Mouse (Mus musculus) lung, embryonic 16.5 days (tissue): ENCODE results near the gene Pex13. TPM values are rescaled to one million over a fixed set of nuclear protein-coding genes. Genes with fewer than 3 reads are reported as not detected.

Source experiments
- ATAC-seq: fragments of 200-750 bp; cut with Nextera tagmentation; 2 replicates; pipeline ENCODE4 v1.8.0; 2017; ENCODE audit warnings: low read depth, mild to moderate bottlenecking, moderate library complexity
- H3K27ac ChIP-seq: fragments of 300-500 bp; sonication (generic); 2 replicates; pipeline ENCODE4 v1.5.1; 2014; ENCODE audit warnings: mild to moderate bottlenecking, control low read depth, low read length
- H3K27me3 ChIP-seq: fragments of 300-500 bp; sonication (generic); 2 replicates; pipeline ENCODE4 v1.6.1; 2014; ENCODE audit warnings: low read depth, low read length, mixed read lengths; ENCODE audit not compliant: control insufficient read depth, insufficient read depth
- H3K36me3 ChIP-seq: fragments of 300-500 bp; sonication (generic); 2 replicates; pipeline ENCODE4 v1.6.1; 2014; ENCODE audit warnings: low read length; ENCODE audit not compliant: control insufficient read depth, insufficient read depth
- H3K4me1 ChIP-seq: fragments of 300-500 bp; sonication (generic); replicated peaks from 2 replicates; pipeline ENCODE4 v1.6.1; 2014; ENCODE audit warnings: low read length, mixed read lengths; ENCODE audit not compliant: control insufficient read depth, insufficient read depth
- H3K4me2 ChIP-seq: fragments of 300-500 bp; sonication (generic); 2 replicates; pipeline ENCODE4 v1.6.1; 2014; ENCODE audit warnings: low read depth, low read length, control low read depth
- H3K4me3 ChIP-seq: fragments of 300-500 bp; sonication (generic); 2 replicates; pipeline ENCODE4 v1.5.1; 2014; ENCODE audit warnings: mild to moderate bottlenecking, low read length, control low read depth
- H3K9ac ChIP-seq: fragments of 300-500 bp; sonication (generic); 2 replicates; pipeline ENCODE4 v1.6.1; 2014; ENCODE audit warnings: low read length, control low read depth
- H3K9me3 ChIP-seq: fragments of 300-500 bp; sonication (generic); 2 replicates; pipeline ENCODE4 v1.6.1; 2016; ENCODE audit warnings: low read length; ENCODE audit not compliant: control insufficient read depth
- WGBS: fragments of 180-500 bp; shearing (Covaris S2); extraction: QIAGEN DNeasy Blood & Tissue Kit; methylation state at CpG from one replicate; pipeline ENCODE4 v1.1.7; 2014; 5-methylcytosine and 5-hydroxymethylcytosine counted together
- polyA plus RNA-seq: library from polyadenylated mRNA; unstranded; fragments of >200 nt; fragmentation: Nextera tagmentation; extraction: Ambion mirVana; gene quantifications from 2 replicates; pipeline ENCODE4 v1.2.1, GENCODE M21; 2015

The Pex13 gene
- polyA plus RNA-seq, 1 experiment from 2014 or later = 29.8 TPM

GRCm38 (mm10) chr11:23664232-23664631 lies 1.5 kb downstream of the Pex13 start:
- H3K4me2 ChIP-seq = no peak overlapping the region

GRCm38 (mm10) chr11:23657791-23658190 lies 8.0 kb downstream of the Pex13 start:
- no peak overlapping the region for H3K4me2 ChIP-seq
- no peaks in the 10 kb centered on the region for H3K9me3 ChIP-seq
- no peak overlapping the region for H3K4me3 ChIP-seq
- 76% methylated on average over 2 of the region's 2 CpGs for WGBS
- no peaks in the 10 kb centered on the region for H3K36me3 ChIP-seq
- no peaks in the 10 kb centered on the region; the same call in 1 of the 2 replicates for H3K4me1 ChIP-seq
- H3K27ac ChIP-seq = no peak overlapping the region
- no peaks in the 10 kb centered on the region for H3K27me3 ChIP-seq
- ATAC-seq = no peak
- no peak overlapping the region for H3K9ac ChIP-seq

More at GRCm38 (mm10) chr11:23664232-23664631, 1.5 kb downstream of the Pex13 start:
- Histone ChIP-seq H3K9ac (no peak overlapping the region), H3K4me3 (no peak overlapping the region), H3K27me3 (no peaks in the 10 kb centered on the region), H3K36me3 (no peaks in the 10 kb centered on the region), H3K4me1 (peaks cover 2% of the 10 kb centered on the region), H3K27ac (no peak overlapping the region), H3K9me3 (no peaks in the 10 kb centered on the region)
- no peak for ATAC-seq

- no peak overlapping the region for H3K9ac ChIP-seq
- no peak overlapping the region for H3K4me3 ChIP-seq
- H3K27ac ChIP-seq = no peak overlapping the region
- no peak for ATAC-seq
- no peaks in the 10 kb centered on the region for H3K9me3 ChIP-seq
- H3K4me2 ChIP-seq = no peak overlapping the region
- H3K36me3 ChIP-seq = peaks cover 9% of the 10 kb centered on the region; the same call in 1 of the 2 replicates
- 78% methylated on average over 3 of the region's 3 CpGs for WGBS
- no peaks in the 10 kb centered on the region for H3K4me1 ChIP-seq
- H3K27me3 ChIP-seq = no peaks in the 10 kb centered on the region
Observed at GRCm38 (mm10) chr11:23653666-23654065, 12.1 kb downstream of the Pex13 start.

GRCm38 (mm10) chr11:23647835-23648234 lies 17.9 kb downstream of the Pex13 start:
- no peak for ATAC-seq
- WGBS = 95% methylated on average over 3 of the region's 3 CpGs
- Histone ChIP-seq H3K4me3 (no peak overlapping the region), H3K27me3 (no peaks in the 10 kb centered on the region), H3K4me2 (no peak overlapping the region), H3K36me3 (peaks cover 9% of the 10 kb centered on the region; the same call in 1 of the 2 replicates), H3K9me3 (no peaks in the 10 kb centered on the region), H3K27ac (no peak overlapping the region), H3K4me1 (no peaks in the 10 kb centered on the region), H3K9ac (no peak overlapping the region)

DNA sequence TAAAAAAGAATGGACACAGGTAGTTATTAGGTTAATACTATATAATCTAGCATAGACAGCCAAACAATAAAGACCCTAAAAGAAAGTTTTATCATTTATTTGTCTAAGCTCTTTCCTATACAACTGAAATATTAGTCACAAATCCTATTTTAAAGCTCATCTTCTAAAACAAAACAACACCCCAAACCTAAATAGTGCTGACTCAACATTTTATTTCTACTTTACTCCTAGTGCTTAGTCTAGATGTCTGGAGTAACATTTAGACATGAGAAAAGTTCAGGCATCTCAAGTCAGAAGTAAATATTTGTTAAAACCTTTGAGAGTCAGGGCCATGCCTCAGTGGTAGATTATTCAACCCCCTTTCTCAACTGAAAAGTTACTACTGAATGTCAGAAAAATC lies 18.3 kb downstream of the Pex13 start:
- no peaks in the 10 kb centered on the region for H3K9me3 ChIP-seq
- H3K4me3 ChIP-seq = no peak overlapping the region
- peaks cover 9% of the 10 kb centered on the region; the same call in 1 of the 2 replicates for H3K36me3 ChIP-seq
- H3K9ac ChIP-seq = no peak overlapping the region
- ATAC-seq = no peak
- H3K4me1 ChIP-seq = no peaks in the 10 kb centered on the region
- H3K27me3 ChIP-seq = no peaks in the 10 kb centered on the region
- no peak overlapping the region for H3K27ac ChIP-seq
- H3K4me2 ChIP-seq = no peak overlapping the region

DNA sequence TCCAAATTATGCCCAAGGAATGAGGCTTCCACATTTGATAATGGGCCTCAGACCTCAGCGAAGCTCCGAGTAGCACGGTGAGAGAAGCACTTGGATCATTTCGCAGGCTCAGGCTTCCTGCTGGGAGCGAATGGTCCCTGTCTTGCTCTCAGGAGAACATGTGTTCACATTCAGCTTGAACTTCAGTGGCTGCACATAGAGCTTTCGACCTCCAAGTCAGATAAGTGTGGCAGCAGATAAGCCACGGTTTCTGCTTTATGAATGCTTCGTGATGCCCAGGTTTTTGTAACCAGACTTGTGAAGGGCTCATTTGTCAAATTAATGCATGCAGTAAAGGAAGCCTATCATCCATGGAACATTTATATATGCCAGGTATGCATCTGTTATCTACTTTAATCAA lies 31.2 kb downstream of the Pex13 start:
- no peaks in the 10 kb centered on the region for H3K36me3 ChIP-seq
- H3K27ac ChIP-seq = no peak overlapping the region
- WGBS = 62% methylated on average over 8 of the region's 8 CpGs
- H3K4me3 ChIP-seq = no peak overlapping the region
- H3K9me3 ChIP-seq = no peaks in the 10 kb centered on the region
- H3K27me3 ChIP-seq = no peaks in the 10 kb centered on the region
- H3K4me1 ChIP-seq = peaks cover 3% of the 10 kb centered on the region; the same call in 1 of the 2 replicates
- no peak overlapping the region for H3K9ac ChIP-seq
- no peak for ATAC-seq
- H3K4me2 ChIP-seq = no peak overlapping the region

- H3K36me3 ChIP-seq = no peaks in the 10 kb centered on the region
- peak overlapping the region; percentile 76 for H3K4me3 ChIP-seq
- H3K4me2 ChIP-seq = peak overlapping the region; percentile 89
- WGBS = 4% methylated on average over 7 of the region's 7 CpGs
- ATAC-seq = peak; percentile 20
- H3K27me3 ChIP-seq = no peaks in the 10 kb centered on the region
- peaks cover 3% of the 10 kb centered on the region; the same call in 1 of the 2 replicates for H3K4me1 ChIP-seq
- H3K9ac ChIP-seq = peak overlapping the region; percentile 21; the same call in 1 of the 2 replicates
- H3K9me3 ChIP-seq = no peaks in the 10 kb centered on the region
- peak overlapping the region; percentile 9 for H3K27ac ChIP-seq
Observed at GRCm38 (mm10) chr11:23633879-23634215, 31.9 kb downstream of the Pex13 start.

DNA sequence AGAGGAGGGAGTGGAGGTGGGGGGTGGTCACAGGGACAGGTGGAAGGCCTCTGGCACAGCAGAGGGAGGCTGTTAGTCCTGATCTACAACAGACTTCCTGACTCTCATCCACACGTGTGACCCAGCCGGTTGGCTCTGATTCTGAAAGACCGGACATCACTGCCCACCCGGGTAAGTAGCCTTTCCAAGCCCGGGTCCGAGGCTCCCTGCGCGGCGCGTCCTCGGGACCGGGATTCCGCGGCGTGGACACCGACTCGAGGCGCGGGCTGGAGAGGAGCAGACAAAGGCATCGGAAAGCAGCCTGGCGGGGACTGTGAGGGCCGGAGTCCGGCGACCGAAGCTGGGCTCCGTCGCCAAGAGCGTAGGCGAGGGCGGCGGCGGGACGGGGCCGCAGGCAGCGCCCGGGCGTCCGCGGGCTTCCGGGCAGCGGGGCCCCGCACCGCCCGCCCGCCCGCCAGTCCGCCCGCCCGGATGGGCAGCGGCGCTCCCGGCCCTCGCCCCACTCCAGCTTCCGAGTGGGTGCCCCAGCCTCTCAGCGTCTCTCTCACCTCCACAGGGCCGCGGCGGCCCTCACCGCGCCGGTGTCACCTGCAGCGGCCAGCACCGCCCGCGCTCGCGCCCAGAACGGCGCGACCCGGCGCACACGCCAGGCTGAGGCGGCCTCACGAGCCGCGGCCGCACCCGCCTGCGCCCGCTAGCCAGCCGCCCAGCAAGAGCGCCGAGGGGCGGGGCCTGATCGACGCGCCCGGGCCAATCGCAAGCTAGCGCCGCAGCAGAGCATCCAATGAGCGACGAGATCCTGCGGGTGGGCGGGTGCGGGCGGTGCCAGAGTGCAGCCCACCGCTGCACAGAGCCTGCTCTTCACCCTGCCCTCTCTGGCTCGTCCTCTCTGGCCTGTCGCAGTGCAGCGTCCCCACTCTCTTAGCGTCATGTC lies 32.5 kb downstream of the Pex13 start, which contains the start of gene 0610010F05Rik:
0610010F05Rik (minus strand) TSS at position 695 of the 934 bp plus-strand sequence.
- peak within 1 kb of the TSS; percentile 75 for H3K27ac ChIP-seq
- peak within 1 kb of the TSS; percentile 85 for H3K9ac ChIP-seq
- peak within 1 kb of the TSS; percentile 89 for H3K4me2 ChIP-seq
- WGBS = under 1% methylated on average over 73 of the region's 103 CpGs
- H3K9me3 ChIP-seq = no peaks in the 10 kb centered on the region
- H3K4me3 ChIP-seq = peak within 1 kb of the TSS; percentile 76
- no peaks in the 10 kb centered on the region for H3K27me3 ChIP-seq
- H3K36me3 ChIP-seq = no peaks in the 10 kb centered on the region
- H3K4me1 ChIP-seq = peaks cover 3% of the 10 kb centered on the region; the same call in 1 of the 2 replicates
- ATAC-seq = peak; percentile 100

GRCm38 (mm10) chr11:23630664-23631063 lies 35.1 kb downstream of the Pex13 start:
- Histone ChIP-seq H3K9ac (no peak overlapping the region), H3K9me3 (no peaks in the 10 kb centered on the region), H3K4me3 (no peak overlapping the region), H3K27ac (no peak overlapping the region), H3K27me3 (no peaks in the 10 kb centered on the region), H3K36me3 (no peaks in the 10 kb centered on the region), H3K4me2 (no peak overlapping the region), H3K4me1 (peaks cover 3% of the 10 kb centered on the region; the same call in 1 of the 2 replicates)
- ATAC-seq = no peak
